Mouse (Mus musculus) stomach, postnatal 0 days (tissue): ENCODE measurements at regions not wholly inside any gene's neighbourhood (a gene's known extent, or its start where the extent isn't known, plus 50 kb on each side); places are given as distances from the start of the nearest gene placed in this dataset.
"Not testable (repeated sequence)": the region's sequence is repeated elsewhere in the genome, so short reads cannot be mapped to it uniquely, and the experiment has no call there.

ENCODE experiments used
- CTCF ChIP-seq: IDR thresholded peaks from 2 replicates; pipeline ENCODE4 v1.5.1; 2016; ENCODE audit warnings: antibody characterized with exemption, low read depth, mild to moderate bottlenecking, moderate library complexity
- EP300 ChIP-seq: optimal IDR thresholded peaks from 2 replicates; pipeline ENCODE3; 2016; ENCODE audit warnings: antibody characterized with exemption

GRCm38 (mm10) chr12:22030717-22031116, 613.3 kb upstream of the Ywhaq start:
- TF ChIP-seq CTCF, EP300: not testable (repeated sequence)
